Comparison of ENCODE assay signal across 14 mouse cellular contexts in the genomic region with DNA sequence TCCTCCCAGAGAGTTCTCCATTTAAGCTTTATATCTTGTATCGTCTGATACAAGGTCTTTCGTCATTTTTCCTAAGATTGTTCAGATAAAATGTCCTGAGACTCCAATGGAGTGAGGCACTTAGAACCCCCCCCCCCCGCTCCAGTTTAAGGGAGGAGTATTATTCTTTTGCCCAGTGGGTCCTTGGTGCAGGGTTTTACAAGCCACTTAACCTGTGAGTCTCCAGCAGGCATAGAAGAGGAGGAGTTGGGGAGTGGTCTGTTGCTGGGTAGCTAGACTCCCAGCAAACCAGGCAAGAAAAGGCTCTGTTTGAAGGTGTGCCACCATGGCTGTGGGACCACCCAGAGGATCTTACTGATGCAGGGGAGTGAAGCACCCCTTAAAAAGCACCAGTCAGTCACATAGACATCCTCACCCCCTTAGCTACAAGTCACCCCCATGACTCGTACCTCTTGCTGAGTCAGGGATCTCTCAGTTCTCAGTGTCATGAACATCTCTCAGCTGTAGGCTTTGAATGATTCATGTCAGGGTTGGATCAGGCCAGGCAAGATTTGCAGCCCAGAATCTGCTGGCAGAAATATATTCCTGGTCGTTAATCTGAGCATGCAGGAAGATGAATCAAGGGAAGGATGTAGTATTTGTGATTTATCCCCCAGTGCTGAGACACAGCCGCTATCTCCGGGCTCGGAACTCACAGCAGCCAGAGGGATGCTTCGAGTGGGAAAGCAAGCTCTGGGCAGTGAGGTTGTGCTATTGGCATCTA. TPM values are rescaled to one million over a fixed set of nuclear protein-coding genes. Genes with fewer than 3 reads are reported as not detected.
DNase-seq lines count a peak whose midpoint lies in the region; ATAC-seq and TF ChIP-seq lines count a peak whose summit lies in the region.
"Had no signal": no experiment of that assay in that cellular context is flagged by ENCODE, and none has a peak within 500 bp of the region (broad histone marks: within the 10 kb centered on the region; RNA-seq: fewer than 3 reads in every experiment).

No protein-coding gene starts in this region.

- DNase-seq in adrenal gland, adult 8-10 months = peak; percentile 30
- DNase-seq in adrenal gland, postnatal 4 days (ENCODE audit: low spot score in 2 of 2) = no peak
- DNase-seq in lung, postnatal 0 days (ENCODE audit: low spot score) = peak; percentile 56
- no peak for DNase-seq in lung, adult 18-20 months
- peak; percentile 59 for DNase-seq in kidney, postnatal 10 days
- DNase-seq in cerebellum, postnatal 4 days (ENCODE audit: low spot score in 2 of 2) = no peak
- no peak for DNase-seq in testis, postnatal 14 days (ENCODE audit: low spot score)
- no peak for DNase-seq in right cerebral cortex, postnatal 4 days
- DNase-seq: cerebellum, adult 11 months; left cerebral cortex, postnatal 4 days had no signal

- H3K36me3 ChIP-seq in lung, postnatal 0 days (ENCODE audit: insufficient read depth, low read length) = no peaks in the 10 kb centered on the region

- peak overlapping the region; percentile 73 for H3K27ac ChIP-seq in lung, postnatal 0 days (ENCODE audit: low read length)
- H3K27ac ChIP-seq: hindbrain, embryonic 10.5 days; intestine, embryonic 15.5 days; liver, embryonic 14.5 days had no signal

- peak; percentile 67 for ATAC-seq in lung, postnatal 0 days

- no peak for TF ChIP-seq CTCF in lung, postnatal 0 days (IDR thresholded peaks at IDR 0.05)

- H3K4me2 ChIP-seq in lung, postnatal 0 days (replicated peaks; ENCODE audit: low read depth, low read length) = no peak overlapping the region
- H3K4me2 ChIP-seq: intestine, embryonic 15.5 days had no signal

- peaks cover 9% of the 10 kb centered on the region; the same call in 1 of the 2 replicates for H3K4me1 ChIP-seq in lung, postnatal 0 days (ENCODE audit: insufficient read depth, low read depth, low read length)

- H3K9me3 ChIP-seq in lung, postnatal 0 days (ENCODE audit: low read length) = no peaks in the 10 kb centered on the region
- H3K9me3 ChIP-seq: hindbrain, embryonic 10.5 days; intestine, embryonic 15.5 days had no signal

- no peak for TF ChIP-seq EP300 in lung, postnatal 0 days (IDR thresholded peaks at IDR 0.05)

- 53% methylated on average over 9 of the region's 9 CpGs for WGBS in lung, postnatal 0 days

- H3K4me3 ChIP-seq in lung, postnatal 0 days (ENCODE audit: low read depth, low read length) = no peak overlapping the region
- H3K4me3 ChIP-seq: erythroblast, embryonic 14.5 days; hindbrain, embryonic 10.5 days; intestine, embryonic 15.5 days had no signal

- no peak overlapping the region for H3K9ac ChIP-seq in lung, postnatal 0 days (replicated peaks; ENCODE audit: low read depth)
- H3K9ac ChIP-seq: intestine, embryonic 15.5 days; liver, embryonic 14.5 days had no signal

- H3K27me3 ChIP-seq in lung, postnatal 0 days (replicated peaks; ENCODE audit: insufficient read depth, low read length) = no peaks in the 10 kb centered on the region
- H3K27me3 ChIP-seq: intestine, embryonic 15.5 days had no signal

RNA-seq across cellular contexts. Expression of a gene that starts 50.7 kb away (rescaled TPM):
- total RNA-seq in adrenal gland, adult 8-10 months (2022) = under 1 TPM in 1 of 4 experiments, not detected in 3; 0.08 TPM
- total RNA-seq in adrenal gland, postnatal 4 days (2021) = under 1 TPM in 1 of 2 experiments, not detected in 1; 0.17 TPM
- polyA plus RNA-seq in lung, postnatal 0 days (2015; fragmentation: Nextera tagmentation; extraction: Ambion mirVana) = 0.35 and 0.41 TPM in 2 replicates
- polyA plus RNA-seq: erythroblast, embryonic 14.5 days had no signal

RNA-seq across cellular contexts. Expression of a gene that starts 59.8 kb away (rescaled TPM):
- 1 to 10 TPM; 1.7 to 5.9 (median 3.8) TPM for total RNA-seq in adrenal gland, adult 8-10 months (2022)
- total RNA-seq in adrenal gland, postnatal 4 days (2021) = 10 to 100 TPM; 22.4 to 25.8 TPM
- 11.4 and 12.4 TPM in 2 replicates for polyA plus RNA-seq in lung, postnatal 0 days (2015; fragmentation: Nextera tagmentation; extraction: Ambion mirVana)

Comparison
In these comparisons a context has a peak if more than half of its experiments do, and no peak if none do; other contexts are left out.
1. DNase-seq: peak in adrenal gland, adult 8-10 months (single experiment), lung, postnatal 0 days (single experiment) and kidney, postnatal 10 days (single experiment); none in adrenal gland, postnatal 4 days (0 of 2), lung, adult 18-20 months (0 of 2), cerebellum, postnatal 4 days (0 of 2), testis, postnatal 14 days (single experiment) and right cerebral cortex, postnatal 4 days (single experiment).